Mouse (Mus musculus) heart, adult 8-10 months (tissue): ENCODE results near the gene Olfr279. TPM values are rescaled to one million over a fixed set of nuclear protein-coding genes. Genes with fewer than 3 reads are reported as not detected.
A peak's percentile ranks its signal among the peaks of the same experiment; 100 is the strongest.
"Not testable (repeated sequence)": the region's sequence is repeated elsewhere in the genome, so short reads cannot be mapped to it uniquely, and the experiment has no call there.

Experiments
- DNase-seq: peaks from one replicate; pipeline ENCODE4 v3.0.0; 2022; ENCODE audit warnings: low spot score
- total RNA-seq, 4 experiments: library from RNA; stranded (reverse); gene quantifications; 2 replicates each; pipeline ENCODE4 v1.2.4; 2022

Olfr279 gene
- total RNA-seq, 4 experiments from 2014 or later, result not detected

GRCm38 (mm10) chr15:98510438-98511385 lies 18.5 kb downstream of the Olfr279 start:
- DNase-seq, result peak; percentile 72

GRCm38 (mm10) chr15:98511386-98511928 lies 19.3 kb downstream of the Olfr279 start:
- peak; percentile 61 for DNase-seq

GRCm38 (mm10) chr15:98512232-98512631 lies 20.0 kb downstream of the Olfr279 start:
- no peak for DNase-seq

GRCm38 (mm10) chr15:98512799-98513321 lies 20.7 kb downstream of the Olfr279 start:
- DNase-seq, result peak; percentile 76

GRCm38 (mm10) chr15:98513676-98514075 lies 21.5 kb downstream of the Olfr279 start:
- not testable (repeated sequence) for DNase-seq

- no peak for DNase-seq
Measured at GRCm38 (mm10) chr15:98514146-98514545, 21.9 kb downstream of the Olfr279 start.

- DNase-seq, result not testable (repeated sequence)
Measured at GRCm38 (mm10) chr15:98514845-98515244, 22.6 kb downstream of the Olfr279 start.

GRCm38 (mm10) chr15:98517380-98518355 lies 25.5 kb downstream of the Olfr279 start:
- DNase-seq, result peak; percentile 65

- DNase-seq, result no peak
Measured at GRCm38 (mm10) chr15:98521245-98521644, 29.0 kb downstream of the Olfr279 start.

GRCm38 (mm10) chr15:98526057-98526456 lies 33.9 kb downstream of the Olfr279 start:
- no peak for DNase-seq

- no peak for DNase-seq
Measured at GRCm38 (mm10) chr15:98527056-98527771, 35.0 kb downstream of the Olfr279 start.

GRCm38 (mm10) chr15:98528066-98528563 lies 35.9 kb downstream of the Olfr279 start:
- no peak for DNase-seq

GRCm38 (mm10) chr15:98532281-98532680 lies 40.1 kb downstream of the Olfr279 start:
- no peak for DNase-seq

GRCm38 (mm10) chr15:98533035-98533531 lies 40.9 kb downstream of the Olfr279 start:
- no peak for DNase-seq

GRCm38 (mm10) chr15:98533881-98534627 lies 41.9 kb downstream of the Olfr279 start, which contains the start of gene Kansl2:
TSS of gene Kansl2 (minus strand) at chr15:98534264.
- DNase-seq, result peak; percentile 98

GRCm38 (mm10) chr15:98535921-98536320 lies 43.7 kb downstream of the Olfr279 start:
- no peak for DNase-seq

GRCm38 (mm10) chr15:98536828-98537510 lies 44.8 kb downstream of the Olfr279 start:
- no peak for DNase-seq

GRCm38 (mm10) chr15:98537923-98538322 lies 45.7 kb downstream of the Olfr279 start:
- no peak for DNase-seq

GRCm38 (mm10) chr15:98541064-98541463 lies 48.9 kb downstream of the Olfr279 start:
- DNase-seq, result no peak
